Comparison of ENCODE assay signal across 8 mouse cellular contexts in the genomic region with DNA sequence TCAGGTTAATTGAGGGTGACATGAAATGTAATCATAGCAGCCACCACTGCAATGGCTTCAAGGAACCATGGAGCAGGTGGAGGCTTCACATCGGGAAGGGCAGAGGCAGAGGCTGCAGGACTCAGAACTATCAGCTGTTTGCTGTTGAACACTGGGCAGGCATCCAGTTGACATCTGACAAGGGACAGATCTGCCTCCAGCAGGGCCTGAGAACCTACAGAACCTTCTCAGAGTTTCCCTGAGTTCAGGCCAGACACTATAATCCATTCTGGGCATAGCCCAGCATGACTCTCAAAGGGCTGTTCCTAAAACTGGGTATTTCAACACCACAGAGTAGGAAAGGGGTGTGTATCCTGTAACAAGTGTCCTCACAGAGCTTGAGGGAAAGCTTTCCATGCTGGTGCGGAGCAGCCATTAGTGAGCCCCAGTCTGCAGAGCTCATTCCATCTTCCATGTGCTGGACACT. TPM values are rescaled to one million over a fixed set of nuclear protein-coding genes. Genes with fewer than 3 reads are reported as not detected.
DNase-seq lines count a peak whose midpoint lies in the region; ATAC-seq and TF ChIP-seq lines count a peak whose summit lies in the region.

No protein-coding gene starts in this region.

- no peaks in the 10 kb centered on the region for H3K27me3 ChIP-seq in hindbrain, embryonic 13.5 days
- no peaks in the 10 kb centered on the region for H3K27me3 ChIP-seq in hindbrain, embryonic 12.5 days

- H3K9ac ChIP-seq in hindbrain, embryonic 13.5 days: no peak overlapping the region
- no peak overlapping the region for H3K9ac ChIP-seq in hindbrain, embryonic 12.5 days

- no peak for TF ChIP-seq POLR2A in lung, adult 2 months (IDR thresholded peaks at IDR 0.05; ENCODE audit: borderline replicate concordance, extremely low read depth, low read depth, low read length)

- H3K36me3 ChIP-seq in hindbrain, embryonic 13.5 days: no peaks in the 10 kb centered on the region
- H3K36me3 ChIP-seq in hindbrain, embryonic 12.5 days: no peaks in the 10 kb centered on the region

- no peaks in the 10 kb centered on the region for H3K9me3 ChIP-seq in hindbrain, embryonic 13.5 days
- H3K9me3 ChIP-seq in hindbrain, embryonic 12.5 days (replicated peaks): no peaks in the 10 kb centered on the region

- DNase-seq in adrenal gland, adult 2 months: peak; percentile 49
- DNase-seq in heart, adult 18-20 months: peak; percentile 76 to 77
- peak; percentile 6 for DNase-seq in lung, adult 2 months
- no peak for DNase-seq in cerebellum, adult 11-12 months
- DNase-seq in spleen, adult 12 weeks (ENCODE audit: low spot score): no peak

- H3K4me3 ChIP-seq in hindbrain, embryonic 13.5 days: no peak overlapping the region
- no peak overlapping the region for H3K4me3 ChIP-seq in hindbrain, embryonic 12.5 days
- H3K4me3 ChIP-seq in lung, adult 2 months (replicated peaks; ENCODE audit: extremely low read depth, low read depth, low read length): no peak overlapping the region

- no peak for ATAC-seq in hindbrain, embryonic 13.5 days (ENCODE audit: low FRiP score)
- no peak for ATAC-seq in hindbrain, embryonic 12.5 days (ENCODE audit: low FRiP score)
- no peak for ATAC-seq in megakaryocyte progenitor cell, adult 5-6 weeks (replicated peaks; ENCODE audit: poor library complexity)

- H3K4me1 ChIP-seq in hindbrain, embryonic 13.5 days (replicated peaks): peaks cover 12% of the 10 kb centered on the region
- peaks cover 5% of the 10 kb centered on the region for H3K4me1 ChIP-seq in hindbrain, embryonic 12.5 days
- H3K4me1 ChIP-seq in lung, adult 2 months (ENCODE audit: control insufficient read depth, insufficient read depth, low read length): peaks cover 4% of the 10 kb centered on the region

- H3K27ac ChIP-seq in hindbrain, embryonic 13.5 days: peak overlapping the region; percentile 52
- no peak overlapping the region for H3K27ac ChIP-seq in hindbrain, embryonic 12.5 days

- H3K4me2 ChIP-seq in hindbrain, embryonic 13.5 days: no peak overlapping the region
- no peak overlapping the region for H3K4me2 ChIP-seq in hindbrain, embryonic 12.5 days (replicated peaks)

- WGBS in hindbrain, embryonic 13.5 days: 55% methylated on average over 2 of the region's 2 CpGs
- WGBS in hindbrain, embryonic 12.5 days: 60% methylated on average over 2 of the region's 2 CpGs
- 50% methylated on average over 2 of the region's 2 CpGs for WGBS in lung, adult 2 months

- TF ChIP-seq CTCF in lung, adult 2 months (IDR thresholded peaks at IDR 0.05; ENCODE audit: insufficient read depth, low read length): no peak

RNA-seq across cellular contexts. Expression of gene Tmtc1, which starts 23.8 kb away (rescaled TPM):
- polyA plus RNA-seq in hindbrain, embryonic 13.5 days (2015; fragmentation: Nextera tagmentation; extraction: Ambion mirVana): 2.3 and 2.8 TPM in 2 replicates
- polyA plus RNA-seq in hindbrain, embryonic 12.5 days (2016; fragmentation: Nextera tagmentation; extraction: Ambion mirVana): 2.0 and 3.0 TPM in 2 replicates
- 10 to 100 TPM in 1 of 2 experiments, 1 to 10 TPM in 1; 9.8 to 14.3 TPM for total RNA-seq in adrenal gland, adult 2 months (2021)
- polyA plus RNA-seq in adrenal gland, adult 2 months (2012; rRNA removed): 4.0 and 6.4 TPM in 2 replicates
- 10 to 100 TPM; 74.5 to 82.5 TPM for total RNA-seq in heart, adult 18-20 months (2021)
- polyA plus RNA-seq in lung, adult 2 months (2012; rRNA removed): 41.0 and 46.3 TPM in 2 replicates
- total RNA-seq in megakaryocyte progenitor cell, adult 5-6 weeks (2015): not detected in 2 replicates
- total RNA-seq in megakaryocyte progenitor cell, adult 5-6 weeks (2017): 0.03 TPM in 1 of 2 replicates, not detected in the other

Comparison
In these comparisons a context has a peak if more than half of its experiments do, and no peak if none do; other contexts are left out.
1. DNase-seq: peak in adrenal gland, adult 2 months (single experiment), heart, adult 18-20 months (2 of 2) and lung, adult 2 months (single experiment); none in cerebellum, adult 11-12 months (single experiment) and spleen, adult 12 weeks (single experiment).